Mouse (Mus musculus): ENCODE measurements around the gene Dpm2. TPM values are rescaled to one million over a fixed set of nuclear protein-coding genes. Genes with fewer than 3 reads are reported as not detected.

Gene Dpm2
- polyA plus RNA-seq, 1 experiment from 2014 or later = 121 TPM

- Histone ChIP-seq H3K4me3 (no peak overlapping the region), H3K27ac (no peak overlapping the region), H3K36me3 (no peaks in the 10 kb centered on the region; the same call in 1 of the 2 replicates), H3K27me3 (replicated peaks) (no peaks in the 10 kb centered on the region), H3K4me2 (replicated peaks) (no peak overlapping the region), H3K9me3 (no peaks in the 10 kb centered on the region), H3K4me1 (peaks cover 14% of the 10 kb centered on the region), H3K9ac (no peak overlapping the region)
- 79% methylated on average over 11 of the region's 11 CpGs for WGBS
- no peak for ATAC-seq (ENCODE audit: low FRiP score, low read depth)
These were observed 18.6 kb downstream of the Dpm2 start for GRCm38 (mm10) chr2:32589213-32589795.

- Histone ChIP-seq H3K9ac (no peak overlapping the region), H3K27me3 (replicated peaks) (no peaks in the 10 kb centered on the region), H3K27ac (no peak overlapping the region), H3K4me2 (replicated peaks) (no peak overlapping the region), H3K9me3 (no peaks in the 10 kb centered on the region), H3K4me1 (peaks cover 14% of the 10 kb centered on the region), H3K4me3 (no peak overlapping the region), H3K36me3 (peaks cover 3% of the 10 kb centered on the region; the same call in 1 of the 2 replicates)
- no peak for ATAC-seq (ENCODE audit: low FRiP score, low read depth)
- 81% methylated on average over 10 of the region's 10 CpGs for WGBS
These were observed 19.6 kb downstream of the Dpm2 start for GRCm38 (mm10) chr2:32590224-32590623.

- no peaks in the 10 kb centered on the region for H3K9me3 ChIP-seq
- H3K27ac ChIP-seq = no peak overlapping the region
- no peak overlapping the region for H3K9ac ChIP-seq
- H3K4me2 ChIP-seq (replicated peaks) = no peak overlapping the region
- 70% methylated on average over 6 of the region's 6 CpGs for WGBS
- no peaks in the 10 kb centered on the region for H3K27me3 ChIP-seq (replicated peaks)
- peaks cover 3% of the 10 kb centered on the region; the same call in 1 of the 2 replicates for H3K36me3 ChIP-seq
- peaks cover 14% of the 10 kb centered on the region for H3K4me1 ChIP-seq
- no peak for ATAC-seq (ENCODE audit: low FRiP score, low read depth)
- no peak overlapping the region for H3K4me3 ChIP-seq
These were observed 20.6 kb downstream of the Dpm2 start for GRCm38 (mm10) chr2:32591249-32591648.

GRCm38 (mm10) chr2:32596725-32597124 lies 26.1 kb downstream of the Dpm2 start:
- H3K9ac ChIP-seq = no peak overlapping the region
- no peaks in the 10 kb centered on the region for H3K27me3 ChIP-seq (replicated peaks)
- H3K4me1 ChIP-seq = no peaks in the 10 kb centered on the region
- no peak overlapping the region for H3K4me3 ChIP-seq
- no peaks in the 10 kb centered on the region for H3K9me3 ChIP-seq
- no peak for ATAC-seq (ENCODE audit: low FRiP score, low read depth)
- H3K4me2 ChIP-seq (replicated peaks) = no peak overlapping the region
- H3K27ac ChIP-seq = no peak overlapping the region
- 90% methylated on average over 13 of the region's 13 CpGs for WGBS
- peaks cover 7% of the 10 kb centered on the region; the same call in 1 of the 2 replicates for H3K36me3 ChIP-seq

GRCm38 (mm10) chr2:32597248-32597647 lies 26.6 kb downstream of the Dpm2 start:
- WGBS = 91% methylated on average over 5 of the region's 5 CpGs
- Histone ChIP-seq H3K4me2 (replicated peaks) (no peak overlapping the region), H3K27me3 (replicated peaks) (no peaks in the 10 kb centered on the region), H3K9ac (no peak overlapping the region), H3K9me3 (no peaks in the 10 kb centered on the region), H3K4me1 (no peaks in the 10 kb centered on the region), H3K4me3 (no peak overlapping the region), H3K36me3 (peaks cover 7% of the 10 kb centered on the region; the same call in 1 of the 2 replicates), H3K27ac (no peak overlapping the region)
- ATAC-seq (ENCODE audit: low FRiP score, low read depth) = no peak

- Histone ChIP-seq H3K9ac (no peak overlapping the region), H3K4me3 (no peak overlapping the region), H3K4me1 (no peaks in the 10 kb centered on the region), H3K36me3 (peaks cover 7% of the 10 kb centered on the region; the same call in 1 of the 2 replicates), H3K4me2 (replicated peaks) (no peak overlapping the region), H3K27ac (no peak overlapping the region), H3K27me3 (replicated peaks) (no peaks in the 10 kb centered on the region), H3K9me3 (no peaks in the 10 kb centered on the region)
- ATAC-seq (ENCODE audit: low FRiP score, low read depth) = no peak
- WGBS = 93% methylated on average over 5 of the region's 5 CpGs
These were observed 27.0 kb downstream of the Dpm2 start for GRCm38 (mm10) chr2:32597699-32598098.

- 92% methylated on average over 8 of the region's 8 CpGs for WGBS
- no peak overlapping the region for H3K27ac ChIP-seq
- H3K4me2 ChIP-seq (replicated peaks) = no peak overlapping the region
- H3K36me3 ChIP-seq = peaks cover 7% of the 10 kb centered on the region; the same call in 1 of the 2 replicates
- no peaks in the 10 kb centered on the region for H3K4me1 ChIP-seq
- H3K27me3 ChIP-seq (replicated peaks) = no peaks in the 10 kb centered on the region
- H3K9me3 ChIP-seq = no peaks in the 10 kb centered on the region
- H3K9ac ChIP-seq = no peak overlapping the region
- H3K4me3 ChIP-seq = no peak overlapping the region
- ATAC-seq (ENCODE audit: low FRiP score, low read depth) = no peak
These were observed 27.8 kb downstream of the Dpm2 start for GRCm38 (mm10) chr2:32598506-32598905.

- H3K4me1 ChIP-seq = no peaks in the 10 kb centered on the region
- H3K9ac ChIP-seq = no peak within 1 kb of the TSS
- no peaks in the 10 kb centered on the region for H3K9me3 ChIP-seq
- no peaks in the 10 kb centered on the region for H3K27me3 ChIP-seq (replicated peaks)
- no peak within 1 kb of the TSS for H3K4me3 ChIP-seq
- ATAC-seq (ENCODE audit: low FRiP score, low read depth) = no peak
- WGBS = 95% methylated on average over 3 of the region's 3 CpGs
- H3K36me3 ChIP-seq = peaks cover 7% of the 10 kb centered on the region; the same call in 1 of the 2 replicates
- no peak within 1 kb of the TSS for H3K4me2 ChIP-seq (replicated peaks)
- H3K27ac ChIP-seq = no peak within 1 kb of the TSS
These were observed 28.8 kb downstream of the Dpm2 start, which contains the start of gene St6galnac6 for GRCm38 (mm10) chr2:32599409-32599808. St6galnac6 (plus strand) TSS chr2:32599709.

GRCm38 (mm10) chr2:32601417-32602065 lies 30.9 kb downstream of the Dpm2 start:
- Histone ChIP-seq H3K9me3 (no peaks in the 10 kb centered on the region), H3K4me1 (no peaks in the 10 kb centered on the region), H3K36me3 (peaks cover 5% of the 10 kb centered on the region; the same call in 1 of the 2 replicates), H3K27me3 (replicated peaks) (no peaks in the 10 kb centered on the region), H3K4me2 (replicated peaks) (no peak overlapping the region), H3K27ac (no peak overlapping the region), H3K9ac (no peak overlapping the region), H3K4me3 (no peak overlapping the region)
- peak; percentile 51; the same call in 1 of the 2 replicates for ATAC-seq (ENCODE audit: low FRiP score, low read depth)
- WGBS = 40% methylated on average over 8 of the region's 8 CpGs

- H3K4me3 ChIP-seq = peak overlapping the region; percentile 7; the same call in 1 of the 2 replicates
- no peaks in the 10 kb centered on the region for H3K27me3 ChIP-seq (replicated peaks)
- WGBS = under 1% methylated on average over 11 of the region's 11 CpGs
- no peaks in the 10 kb centered on the region for H3K9me3 ChIP-seq
- H3K4me2 ChIP-seq (replicated peaks) = peak overlapping the region; percentile 49
- H3K9ac ChIP-seq = no peak overlapping the region
- no peak for ATAC-seq (ENCODE audit: low FRiP score, low read depth)
- H3K27ac ChIP-seq = no peak overlapping the region
- no peaks in the 10 kb centered on the region for H3K36me3 ChIP-seq
- H3K4me1 ChIP-seq = peaks cover 7% of the 10 kb centered on the region
These were observed 32.0 kb downstream of the Dpm2 start for GRCm38 (mm10) chr2:32602600-32603054.

- Histone ChIP-seq H3K27ac (no peak overlapping the region), H3K9ac (no peak overlapping the region), H3K4me3 (no peak overlapping the region), H3K27me3 (replicated peaks) (no peaks in the 10 kb centered on the region), H3K4me1 (peaks cover 19% of the 10 kb centered on the region), H3K36me3 (no peaks in the 10 kb centered on the region), H3K9me3 (no peaks in the 10 kb centered on the region), H3K4me2 (replicated peaks) (no peak overlapping the region)
- ATAC-seq (ENCODE audit: low FRiP score, low read depth) = no peak
- WGBS = 42% methylated on average over 10 of the region's 10 CpGs
These were observed 34.0 kb downstream of the Dpm2 start for GRCm38 (mm10) chr2:32604631-32605030.

GRCm38 (mm10) chr2:32606161-32607142 lies 35.8 kb downstream of the Dpm2 start:
- peak; percentile 80 for ATAC-seq (ENCODE audit: low FRiP score, low read depth)
- Histone ChIP-seq H3K27ac (no peak overlapping the region), H3K27me3 (replicated peaks) (no peaks in the 10 kb centered on the region), H3K4me3 (peak overlapping the region; percentile 76), H3K9me3 (no peaks in the 10 kb centered on the region), H3K4me2 (replicated peaks) (peak overlapping the region; percentile 92), H3K9ac (peak overlapping the region; percentile 76), H3K36me3 (no peaks in the 10 kb centered on the region), H3K4me1 (peaks cover 24% of the 10 kb centered on the region)
- 10% methylated on average over 53 of the region's 55 CpGs for WGBS
